Mouse (Mus musculus) heart, embryonic 10.5 days (tissue): ENCODE data around the gene Ccdc117. TPM values are rescaled to one million over a fixed set of nuclear protein-coding genes. Genes with fewer than 3 reads are reported as not detected.
A peak's percentile ranks its signal among the peaks of the same experiment; 100 is the strongest.
"Not testable (repeated sequence)": the region's sequence is repeated elsewhere in the genome, so short reads cannot be mapped to it uniquely, and the experiment has no call there.

Experiments
- DNase-seq: peaks from one replicate; pipeline ENCODE4 v3.0.0-alpha.2; 2017; ENCODE audit warnings: low spot score
- H3K27ac ChIP-seq: fragments of 300-500 bp; sonication (generic); 2 replicates; pipeline ENCODE4 v1.5.1; 2016; ENCODE audit warnings: mild to moderate bottlenecking
- H3K27me3 ChIP-seq: fragments of 300-500 bp; sonication (generic); 2 replicates; pipeline ENCODE4 v1.6.1; 2016; ENCODE audit warnings: mild to moderate bottlenecking; ENCODE audit not compliant: poor library complexity, insufficient read depth, severe bottlenecking
- H3K36me3 ChIP-seq: fragments of 300-500 bp; sonication (generic); 2 replicates; pipeline ENCODE4 v1.6.1; 2016; ENCODE audit warnings: mild to moderate bottlenecking, moderate library complexity
- H3K4me1 ChIP-seq: fragments of 300-500 bp; sonication (generic); 2 replicates; pipeline ENCODE4 v1.6.1; 2016; ENCODE audit warnings: mild to moderate bottlenecking
- H3K4me3 ChIP-seq: fragments of 300-500 bp; sonication (generic); 2 replicates; pipeline ENCODE4 v1.5.1; 2016; ENCODE audit warnings: mild to moderate bottlenecking, moderate library complexity
- H3K9me3 ChIP-seq: fragments of 300-500 bp; sonication (generic); 2 replicates; pipeline ENCODE4 v1.6.1; 2016; ENCODE audit warnings: mild to moderate bottlenecking, moderate library complexity
- WGBS: fragments of 180-500 bp; shearing (Covaris S2); methylation state at CpG from one replicate; pipeline ENCODE4 v1.1.7; 2016; 5-methylcytosine and 5-hydroxymethylcytosine counted together
- polyA plus RNA-seq: library from polyadenylated mRNA; unstranded; fragments of >200 nt; fragmentation: Nextera tagmentation; extraction: Ambion mirVana; gene quantifications from 2 replicates; pipeline ENCODE4 v1.2.1, GENCODE M21; 2016

Ccdc117 gene
- polyA plus RNA-seq, 1 experiment from 2014 or later: 23.4 TPM

- no peak for DNase-seq
- 85% methylated on average over 5 of the region's 5 CpGs for WGBS
- Histone ChIP-seq H3K27ac (no peak overlapping the region), H3K36me3 (no peaks in the 10 kb centered on the region), H3K27me3 (no peaks in the 10 kb centered on the region), H3K4me1 (no peaks in the 10 kb centered on the region), H3K9me3 (no peaks in the 10 kb centered on the region), H3K4me3 (no peak overlapping the region)
These were observed 9.4 kb upstream of the Ccdc117 start for GRCm38 (mm10) chr11:5551430-5551829.

GRCm38 (mm10) chr11:5546693-5547092, 4.7 kb upstream of the Ccdc117 start:
- H3K27ac ChIP-seq: no peak overlapping the region
- H3K4me3 ChIP-seq: no peak overlapping the region
- H3K27me3 ChIP-seq: no peaks in the 10 kb centered on the region
- no peaks in the 10 kb centered on the region for H3K9me3 ChIP-seq
- 82% methylated on average over 3 of the region's 3 CpGs for WGBS
- DNase-seq: no peak
- no peaks in the 10 kb centered on the region for H3K36me3 ChIP-seq
- no peaks in the 10 kb centered on the region for H3K4me1 ChIP-seq

- no peaks in the 10 kb centered on the region for H3K36me3 ChIP-seq
- H3K27ac ChIP-seq: no peak overlapping the region
- H3K4me3 ChIP-seq: no peak overlapping the region
- no peaks in the 10 kb centered on the region for H3K9me3 ChIP-seq
- peaks cover 8% of the 10 kb centered on the region for H3K4me1 ChIP-seq
- no peaks in the 10 kb centered on the region for H3K27me3 ChIP-seq
- WGBS: 74% methylated on average over 4 of the region's 4 CpGs
- DNase-seq: no peak
These were observed 3.5 kb upstream of the Ccdc117 start for GRCm38 (mm10) chr11:5545457-5545856.

GRCm38 (mm10) chr11:5544709-5545108, 2.7 kb upstream of the Ccdc117 start:
- H3K4me1 ChIP-seq: peaks cover 11% of the 10 kb centered on the region
- H3K9me3 ChIP-seq, H3K27ac ChIP-seq, DNase-seq, H3K27me3 ChIP-seq, H3K36me3 ChIP-seq, H3K4me3 ChIP-seq: not testable (repeated sequence)
- 62% methylated on average over 1 of the region's 1 CpGs for WGBS

- H3K9me3 ChIP-seq: no peaks in the 10 kb centered on the region
- H3K27me3 ChIP-seq: no peaks in the 10 kb centered on the region
- WGBS: 78% methylated on average over 1 of the region's 1 CpGs
- peaks cover 11% of the 10 kb centered on the region for H3K4me1 ChIP-seq
- 0 out of 2 replicates have a peak, but pooled peaks cover 7% of the 10 kb centered on the region for H3K36me3 ChIP-seq
- no peak overlapping the region for H3K27ac ChIP-seq
- no peak overlapping the region for H3K4me3 ChIP-seq
- DNase-seq: no peak
These were observed 1.3 kb upstream of the Ccdc117 start for GRCm38 (mm10) chr11:5543281-5543680.

GRCm38 (mm10) chr11:5542482-5543185, 647 bp upstream of the Ccdc117 start:
- Histone ChIP-seq H3K9me3 (no peaks in the 10 kb centered on the region), H3K4me1 (peaks cover 11% of the 10 kb centered on the region), H3K27ac (peak overlapping the region; percentile 94; the same call in 1 of the 2 replicates), H3K36me3 (peaks cover 13% of the 10 kb centered on the region; the same call in 1 of the 2 replicates), H3K4me3 (peak overlapping the region; percentile 97), H3K27me3 (no peaks in the 10 kb centered on the region)
- no peak for DNase-seq
- 45% methylated on average over 5 of the region's 5 CpGs for WGBS

GRCm38 (mm10) chr11:5541230-5541798, 673 bp downstream of the Ccdc117 start:
- H3K36me3 ChIP-seq: peaks cover 15% of the 10 kb centered on the region; the same call in 1 of the 2 replicates
- WGBS: 3% methylated on average over 28 of the region's 28 CpGs
- peak; percentile 82 for DNase-seq

GRCm38 (mm10) chr11:5540331-5540730, 1.7 kb downstream of the Ccdc117 start:
- Histone ChIP-seq H3K4me1 (peaks cover 11% of the 10 kb centered on the region), H3K27ac (no peak overlapping the region), H3K9me3 (no peaks in the 10 kb centered on the region), H3K27me3 (no peaks in the 10 kb centered on the region), H3K4me3 (peak overlapping the region; percentile 97), H3K36me3 (peaks cover 18% of the 10 kb centered on the region; the same call in 1 of the 2 replicates)
- DNase-seq: no peak
- 59% methylated on average over 4 of the region's 4 CpGs for WGBS

More at GRCm38 (mm10) chr11:5541230-5541798, 673 bp downstream of the Ccdc117 start:
- peaks cover 11% of the 10 kb centered on the region for H3K4me1 ChIP-seq
- H3K27ac ChIP-seq: peak overlapping the region; percentile 94
- H3K9me3 ChIP-seq: no peaks in the 10 kb centered on the region
- H3K4me3 ChIP-seq: peak overlapping the region; percentile 97
- no peaks in the 10 kb centered on the region for H3K27me3 ChIP-seq

GRCm38 (mm10) chr11:5537454-5537853, 4.5 kb downstream of the Ccdc117 start:
- H3K4me3 ChIP-seq, H3K27me3 ChIP-seq, DNase-seq, H3K9me3 ChIP-seq, H3K27ac ChIP-seq: not testable (repeated sequence)
- peaks cover 14% of the 10 kb centered on the region for H3K4me1 ChIP-seq
- H3K36me3 ChIP-seq: peaks cover 46% of the 10 kb centered on the region
- WGBS: 88% methylated on average over 4 of the region's 4 CpGs

GRCm38 (mm10) chr11:5533108-5533507, 8.9 kb downstream of the Ccdc117 start:
- DNase-seq: no peak

GRCm38 (mm10) chr11:5530717-5531116, 11.3 kb downstream of the Ccdc117 start:
- no peaks in the 10 kb centered on the region for H3K27me3 ChIP-seq
- no peak for DNase-seq
- peaks cover 87% of the 10 kb centered on the region for H3K36me3 ChIP-seq
- H3K27ac ChIP-seq: no peak overlapping the region
- H3K9me3 ChIP-seq: no peaks in the 10 kb centered on the region
- no peak overlapping the region for H3K4me3 ChIP-seq
- 80% methylated on average over 6 of the region's 6 CpGs for WGBS
- H3K4me1 ChIP-seq: peaks cover 3% of the 10 kb centered on the region; the same call in 1 of the 2 replicates

More at GRCm38 (mm10) chr11:5533108-5533507, 8.9 kb downstream of the Ccdc117 start:
- Histone ChIP-seq H3K4me3 (no peak overlapping the region), H3K27me3 (no peaks in the 10 kb centered on the region), H3K27ac (no peak overlapping the region), H3K9me3 (no peaks in the 10 kb centered on the region), H3K36me3 (peaks cover 78% of the 10 kb centered on the region), H3K4me1 (peaks cover 3% of the 10 kb centered on the region; the same call in 1 of the 2 replicates)
- WGBS: 80% methylated on average over 5 of the region's 5 CpGs

- Histone ChIP-seq H3K9me3 (no peaks in the 10 kb centered on the region), H3K27me3 (no peaks in the 10 kb centered on the region), H3K4me1 (peaks cover 3% of the 10 kb centered on the region; the same call in 1 of the 2 replicates), H3K36me3 (peaks cover 91% of the 10 kb centered on the region), H3K4me3 (no peak overlapping the region), H3K27ac (no peak overlapping the region)
- 85% methylated on average over 5 of the region's 5 CpGs for WGBS
- DNase-seq: no peak
These were observed 11.8 kb downstream of the Ccdc117 start for GRCm38 (mm10) chr11:5530172-5530571.

GRCm38 (mm10) chr11:5528841-5529240, 13.1 kb downstream of the Ccdc117 start:
- Histone ChIP-seq H3K27ac (no peak overlapping the region), H3K36me3 (peaks cover 91% of the 10 kb centered on the region), H3K9me3 (no peaks in the 10 kb centered on the region), H3K4me3 (no peak overlapping the region), H3K4me1 (peaks cover 3% of the 10 kb centered on the region; the same call in 1 of the 2 replicates), H3K27me3 (no peaks in the 10 kb centered on the region)
- DNase-seq: peak; percentile 25
- WGBS: 81% methylated on average over 5 of the region's 5 CpGs
